Mouse (Mus musculus): ENCODE data around the gene Sdf2l1. TPM values are rescaled to one million over a fixed set of nuclear protein-coding genes. Genes with fewer than 3 reads are reported as not detected.
"Not testable (repeated sequence)": the region's sequence is repeated elsewhere in the genome, so short reads cannot be mapped to it uniquely, and the experiment has no call there.

Gene Sdf2l1
- 76.6 and 79.4 TPM in 2 replicates for total RNA-seq (2015)
- total RNA-seq (2017) = 75.8 and 87.0 TPM in 2 replicates

- peak; percentile 96 for ATAC-seq (ENCODE audit: poor library complexity, severe bottlenecking)
These were observed at the start of gene Sdf2l1 for GRCm38 (mm10) chr16:17132089-17132905. Sdf2l1 (minus strand) TSS chr16:17132383.

- peak; percentile 87 for ATAC-seq (ENCODE audit: poor library complexity, severe bottlenecking)
These were observed 49.2 kb upstream of the Sdf2l1 start for GRCm38 (mm10) chr16:17181382-17181781.

GRCm38 (mm10) chr16:17179706-17180105 is 47.5 kb upstream of the Sdf2l1 start:
- ATAC-seq (ENCODE audit: poor library complexity, severe bottlenecking) = peak; percentile 25; the same call in 1 of the 2 replicates

DNA sequence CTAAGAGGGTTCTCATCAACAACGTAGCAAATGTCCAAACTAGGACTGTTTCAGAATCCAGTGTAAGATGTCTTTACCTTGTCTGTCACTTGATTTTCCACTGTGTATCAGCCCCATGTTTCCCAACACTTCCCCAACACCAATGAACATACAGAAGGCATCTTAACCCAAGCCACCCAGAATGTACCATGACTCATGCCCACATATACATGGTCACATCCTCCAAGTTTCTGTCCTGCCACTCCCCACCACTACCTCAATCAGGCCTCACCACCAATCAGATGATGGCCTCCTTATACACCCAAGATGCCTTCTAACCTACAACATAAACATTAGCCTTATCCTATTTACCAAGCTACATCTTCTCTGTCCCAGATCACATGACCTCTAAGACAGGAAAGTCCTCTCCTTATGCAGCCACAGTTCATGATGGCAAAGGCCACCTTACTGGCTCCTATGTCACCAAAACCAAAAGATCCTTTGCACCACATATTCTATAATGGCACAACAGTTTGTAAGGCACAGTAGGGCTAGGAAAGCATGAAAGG is 45.5 kb upstream of the Sdf2l1 start:
- peak; percentile 67 for ATAC-seq (ENCODE audit: poor library complexity, severe bottlenecking)

GRCm38 (mm10) chr16:17175765-17176164 is 43.6 kb upstream of the Sdf2l1 start:
- ATAC-seq (ENCODE audit: poor library complexity, severe bottlenecking) = no peak

- ATAC-seq (ENCODE audit: poor library complexity, severe bottlenecking) = no peak
These were observed 35.9 kb upstream of the Sdf2l1 start for GRCm38 (mm10) chr16:17168049-17168448.

DNA sequence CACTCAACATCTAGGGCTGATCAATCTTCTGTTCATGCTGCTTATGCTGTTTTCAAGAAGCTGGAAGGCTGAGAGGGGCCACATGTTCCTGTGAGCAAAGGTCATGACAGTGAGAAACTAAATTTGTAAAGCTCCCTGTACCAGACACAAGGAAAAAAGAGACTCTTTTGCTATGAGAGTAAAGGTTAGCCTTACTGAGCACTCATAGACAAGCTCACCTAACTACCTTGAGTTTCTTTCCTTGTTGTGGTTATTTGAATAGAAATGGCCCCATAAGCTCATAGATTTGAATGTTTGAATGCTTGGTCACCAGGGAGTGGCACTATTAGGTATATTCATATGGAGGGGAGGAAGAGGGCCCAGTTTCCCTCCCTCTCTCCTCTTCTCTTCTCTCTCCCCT is 35.0 kb upstream of the Sdf2l1 start:
- no peak for ATAC-seq (ENCODE audit: poor library complexity, severe bottlenecking)

DNA sequence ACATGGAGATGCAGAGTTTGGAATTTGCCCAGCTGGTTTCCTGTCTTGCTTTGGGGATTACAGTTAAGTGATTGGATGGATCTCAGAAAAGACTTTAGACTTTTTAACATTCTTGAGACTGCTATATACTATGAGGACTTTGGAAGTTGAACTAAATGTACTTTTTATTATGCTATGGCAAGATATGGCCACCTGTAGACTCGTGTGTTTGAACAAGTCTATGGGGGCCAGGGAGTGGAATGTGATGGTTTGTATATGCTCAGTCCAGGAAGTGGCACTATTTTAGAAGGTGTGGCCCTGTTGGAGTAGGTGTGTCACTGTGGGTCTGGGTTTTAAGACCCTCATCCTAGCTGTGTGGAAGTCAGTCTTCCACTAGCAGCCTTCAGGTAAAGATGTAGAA is 33.3 kb upstream of the Sdf2l1 start:
- ATAC-seq (ENCODE audit: poor library complexity, severe bottlenecking) = not testable (repeated sequence)

DNA sequence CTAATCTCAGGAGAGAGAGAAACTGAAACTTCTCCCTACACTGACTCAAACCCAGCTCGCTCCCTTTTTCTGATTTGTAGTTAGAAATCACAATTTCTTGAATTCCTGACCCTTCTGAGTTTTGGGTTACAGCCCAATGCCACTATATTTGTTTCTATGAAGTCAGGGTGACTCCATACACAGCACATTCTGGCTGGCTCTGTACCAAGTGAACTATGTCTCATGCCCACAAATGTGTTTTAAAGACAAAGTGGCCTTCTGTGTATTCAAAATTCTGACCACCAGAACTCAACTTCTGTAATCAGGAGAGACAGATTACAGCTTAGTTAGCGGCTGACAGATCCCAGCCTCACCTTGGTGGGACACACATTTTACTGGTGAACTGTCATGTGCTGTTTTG is 22.2 kb upstream of the Sdf2l1 start:
- no peak for ATAC-seq (ENCODE audit: poor library complexity, severe bottlenecking)

DNA sequence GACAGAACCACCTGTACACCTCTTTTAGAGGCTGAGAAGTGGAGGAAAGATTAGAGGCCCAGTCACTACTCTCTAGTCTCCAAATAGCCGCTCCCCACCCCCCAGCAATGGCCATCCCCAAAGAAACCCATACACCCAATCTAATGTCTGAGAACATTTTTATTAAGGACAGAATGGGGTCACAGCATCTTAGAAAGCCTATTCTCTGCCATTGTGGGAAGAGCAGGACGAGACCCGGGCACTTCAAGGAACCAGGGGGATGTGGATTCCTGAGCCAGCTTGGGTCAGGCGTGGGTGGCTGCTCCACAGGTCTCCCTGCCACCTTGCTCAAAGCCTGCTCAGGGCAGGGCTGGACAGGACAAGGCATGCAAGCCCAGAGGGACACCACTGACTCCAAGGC is 19.7 kb upstream of the Sdf2l1 start:
- ATAC-seq (ENCODE audit: poor library complexity, severe bottlenecking) = no peak

DNA sequence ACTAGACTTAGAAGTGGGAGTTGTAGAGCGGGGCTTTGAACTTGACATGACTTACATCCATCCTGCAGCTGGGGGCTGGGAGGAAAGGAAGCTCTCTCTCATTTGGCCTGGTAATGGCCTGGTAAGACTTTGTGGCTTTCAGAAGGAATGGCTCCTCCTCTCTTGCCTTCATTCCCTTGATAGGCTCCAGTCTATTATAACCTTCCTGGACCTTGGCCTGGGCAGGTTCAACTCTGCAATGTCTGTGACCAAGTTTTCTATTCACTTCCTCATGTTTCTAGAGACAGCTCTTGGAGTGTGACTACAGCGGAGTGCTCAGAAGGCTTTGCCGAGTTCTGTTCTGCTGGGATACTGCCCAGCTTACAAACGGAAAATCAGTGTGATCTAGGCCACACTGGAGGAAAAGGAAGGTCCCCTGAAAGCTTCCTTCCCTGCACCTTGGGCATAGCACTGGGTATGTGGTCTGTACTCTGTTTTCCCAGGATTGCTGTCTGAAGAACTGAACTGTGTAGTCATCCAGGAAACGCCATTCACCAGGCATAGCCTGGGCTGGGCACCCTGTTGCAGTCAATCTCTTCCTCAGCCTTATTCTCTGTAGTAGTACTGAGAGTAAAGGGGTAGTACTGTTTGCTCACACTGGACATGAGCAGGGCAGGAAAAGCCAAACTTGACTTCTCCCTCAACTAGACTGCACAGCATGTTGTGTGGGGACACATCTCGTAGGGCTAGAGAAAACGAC is 18.5 kb upstream of the Sdf2l1 start:
- ATAC-seq (ENCODE audit: poor library complexity, severe bottlenecking) = no peak

GRCm38 (mm10) chr16:17148084-17148483 is 15.9 kb upstream of the Sdf2l1 start:
- no peak for ATAC-seq (ENCODE audit: poor library complexity, severe bottlenecking)

DNA sequence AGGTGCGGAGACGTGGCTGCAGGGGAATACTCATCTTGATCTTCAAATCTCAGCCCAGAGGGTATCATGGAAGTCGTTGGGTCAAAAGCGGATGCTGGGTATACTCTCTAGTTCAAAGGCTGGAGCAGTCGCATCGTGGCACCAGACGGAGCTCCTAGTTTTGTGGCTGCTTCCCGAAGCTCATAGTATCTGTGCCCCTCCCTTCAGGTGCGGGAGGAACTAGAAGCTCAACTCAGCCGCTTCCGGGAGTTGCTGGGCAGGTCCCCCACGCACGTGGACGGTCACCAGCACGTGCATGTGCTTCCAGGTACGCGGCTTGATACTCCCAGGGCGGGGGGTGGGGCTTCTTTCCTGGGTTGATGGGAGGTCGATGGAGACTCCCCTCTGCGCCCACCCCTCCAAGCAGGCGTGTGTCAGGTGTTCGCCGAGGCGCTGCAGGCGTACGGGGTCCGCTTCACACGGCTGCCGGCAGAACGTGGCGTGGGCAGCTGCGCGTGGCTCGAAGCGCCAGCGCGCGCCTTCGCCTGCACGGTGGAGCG is 15.3 kb upstream of the Sdf2l1 start:
- peak; percentile 53 for ATAC-seq (ENCODE audit: poor library complexity, severe bottlenecking)

DNA sequence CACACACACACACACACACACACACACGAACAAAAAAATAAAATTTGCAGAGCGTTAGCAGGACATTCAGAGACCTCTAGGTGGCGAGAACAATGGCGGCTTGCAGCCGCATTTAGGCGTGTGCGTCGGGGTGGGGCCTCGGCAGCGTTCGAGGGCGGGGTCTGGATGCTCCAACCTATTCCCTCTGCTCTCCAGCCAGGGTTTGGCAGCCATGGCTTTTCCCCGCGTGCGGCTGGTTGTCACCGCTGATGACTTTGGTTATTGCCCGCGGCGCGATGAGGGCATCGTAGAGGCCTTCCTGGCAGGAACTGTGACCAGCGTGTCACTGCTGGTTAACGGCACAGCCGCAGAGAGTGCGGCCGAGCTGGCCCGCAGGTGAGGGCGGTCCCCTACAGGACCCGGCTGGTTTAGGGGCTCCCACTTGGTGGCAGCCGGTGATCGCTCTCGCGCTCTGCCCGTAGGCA is 14.6 kb upstream of the Sdf2l1 start, which contains the start of gene Ccdc116:
Gene Ccdc116 (minus strand): TSS at position 458 of the 464 bp plus-strand sequence.
- ATAC-seq (ENCODE audit: poor library complexity, severe bottlenecking) = peak; percentile 94

DNA sequence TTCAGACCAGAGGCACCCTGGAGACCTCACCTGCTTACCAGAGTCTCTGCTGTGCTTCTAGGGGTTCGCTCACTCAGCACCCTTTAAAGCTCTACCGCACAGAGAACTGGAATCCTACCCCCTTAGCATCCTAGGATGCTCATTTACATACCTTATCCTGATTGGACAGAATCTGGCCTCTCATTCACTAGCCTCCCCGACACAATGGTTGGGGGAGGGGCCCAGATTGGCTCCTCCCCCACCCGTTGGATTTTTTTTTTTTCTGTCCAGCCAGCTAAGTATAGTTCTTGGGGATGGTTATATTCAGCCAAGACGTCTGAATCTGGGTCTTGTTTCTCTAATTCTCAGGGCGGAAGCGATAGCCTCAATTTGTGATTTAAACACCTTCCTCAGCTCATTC is 12.2 kb upstream of the Sdf2l1 start, which contains the start of gene Ydjc:
Gene Ydjc (plus strand): TSS at position 283 of the 400 bp plus-strand sequence.
- no peak for ATAC-seq (ENCODE audit: poor library complexity, severe bottlenecking)

DNA sequence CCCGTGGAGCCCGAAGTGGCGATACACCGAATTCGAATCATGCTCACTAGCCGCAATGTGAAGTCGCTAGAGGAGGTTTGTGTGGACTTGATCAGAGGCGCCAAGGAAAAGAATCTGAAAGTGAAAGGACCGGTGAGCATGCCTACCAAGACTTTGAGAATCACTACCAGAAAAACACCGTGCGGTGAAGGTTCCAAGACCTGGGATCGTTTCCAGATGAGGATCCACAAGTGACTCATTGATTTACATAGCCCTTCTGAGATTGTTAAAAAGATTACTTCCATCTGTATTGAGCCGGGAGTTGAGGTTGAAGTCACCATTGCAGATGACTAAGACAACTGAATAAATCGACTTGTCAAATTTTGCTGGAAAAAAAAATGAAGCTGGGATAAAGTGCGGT is 5.2 kb upstream of the Sdf2l1 start:
- no peak for ATAC-seq (ENCODE audit: poor library complexity, severe bottlenecking)

DNA sequence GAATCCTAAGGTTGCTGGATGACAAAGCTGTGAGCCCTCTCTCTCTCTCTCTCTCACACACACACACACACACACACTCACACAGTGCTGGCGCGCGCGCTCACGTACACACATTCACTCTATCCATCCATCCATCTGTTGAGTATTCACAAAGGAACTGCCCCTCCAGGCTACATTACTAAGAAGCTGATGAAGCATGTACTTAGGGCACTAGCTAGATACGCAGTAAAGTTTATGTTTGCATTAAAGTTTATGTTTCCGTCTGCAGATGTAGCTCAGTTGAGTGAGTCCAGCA is 670 bp upstream of the Sdf2l1 start:
- ATAC-seq (ENCODE audit: poor library complexity, severe bottlenecking) = no peak

GRCm38 (mm10) chr16:17131191-17132088 is 743 bp downstream of the Sdf2l1 start:
- ATAC-seq (ENCODE audit: poor library complexity, severe bottlenecking) = peak; percentile 53

- ATAC-seq (ENCODE audit: poor library complexity, severe bottlenecking) = peak; percentile 36
These were observed 4.9 kb downstream of the Sdf2l1 start for GRCm38 (mm10) chr16:17127292-17127691.

DNA sequence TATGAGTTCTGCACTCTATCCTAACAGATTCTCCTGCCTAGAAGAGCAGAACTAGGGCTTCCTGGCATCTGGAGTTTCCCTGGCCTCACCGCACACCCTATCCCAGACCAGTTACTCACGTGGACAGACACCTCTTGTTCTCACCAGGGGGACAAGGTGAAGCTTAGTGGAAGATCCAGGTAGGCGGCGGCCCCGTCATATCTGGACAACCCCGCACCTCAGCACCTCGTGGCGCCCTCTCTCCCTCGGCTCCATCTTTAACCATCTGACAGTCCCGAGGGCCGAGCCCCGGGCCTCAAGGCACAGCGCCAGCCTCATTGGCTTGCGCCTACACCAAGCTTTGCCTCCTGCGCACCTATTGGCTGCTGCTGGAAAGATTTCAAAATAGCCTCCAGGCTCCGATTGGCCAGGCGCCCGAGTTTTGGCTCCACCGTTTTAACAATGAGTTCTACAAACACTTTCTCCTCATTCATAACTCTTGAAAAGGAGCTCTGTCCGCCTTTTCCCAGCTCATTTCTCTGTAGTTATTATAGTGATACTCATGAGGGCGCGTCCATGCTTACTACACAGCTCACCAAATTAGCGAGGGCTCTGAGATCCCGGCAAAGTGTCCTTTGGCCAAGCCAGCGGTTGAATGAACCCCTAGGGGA is 7.2 kb downstream of the Sdf2l1 start, which contains the start of gene 2610318N02Rik:
Gene 2610318N02Rik (minus strand): TSS at position 297 of the 650 bp plus-strand sequence.
- ATAC-seq (ENCODE audit: poor library complexity, severe bottlenecking) = peak; percentile 98

All from megakaryocyte, adult 5-6 weeks (primary cell).